Mouse (Mus musculus): Measurements from ENCODE around the gene Emilin3.

DNA sequence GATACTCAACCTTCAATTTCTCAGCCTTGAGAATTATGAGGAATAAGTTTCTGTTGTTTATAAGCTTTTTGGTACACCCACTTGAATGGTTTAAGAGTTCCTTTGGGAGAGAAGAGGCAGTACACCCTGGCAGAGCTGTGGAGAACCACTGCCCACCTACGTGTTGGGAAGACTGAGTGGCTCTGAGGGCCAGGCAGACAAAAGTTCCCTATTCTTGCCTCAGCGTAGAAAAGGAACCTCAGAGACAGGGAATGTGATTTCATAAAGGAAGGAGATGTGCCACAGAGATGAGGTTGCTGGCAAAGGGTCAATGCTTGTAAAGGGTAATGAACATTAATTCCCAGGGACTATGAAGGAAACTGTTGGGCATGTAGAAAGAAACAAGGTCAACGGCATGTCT is 42.4 kb upstream of the Emilin3 start:
- TF ChIP-seq CTCF (IDR thresholded peaks at IDR 0.05; ENCODE audit: low read depth) (no peak), EP300 (IDR thresholded peaks at IDR 0.05; ENCODE audit: low read depth) (no peak)
